Mouse (Mus musculus) brain, adult 2 months (tissue): ENCODE measurements around the gene Dhx57.

ENCODE experiments used
- DNase-seq: peaks from one replicate; pipeline ENCODE4 v3.0.0; 2011; ENCODE audit warnings: low read depth, low spot score

Dhx57 gene

DNA sequence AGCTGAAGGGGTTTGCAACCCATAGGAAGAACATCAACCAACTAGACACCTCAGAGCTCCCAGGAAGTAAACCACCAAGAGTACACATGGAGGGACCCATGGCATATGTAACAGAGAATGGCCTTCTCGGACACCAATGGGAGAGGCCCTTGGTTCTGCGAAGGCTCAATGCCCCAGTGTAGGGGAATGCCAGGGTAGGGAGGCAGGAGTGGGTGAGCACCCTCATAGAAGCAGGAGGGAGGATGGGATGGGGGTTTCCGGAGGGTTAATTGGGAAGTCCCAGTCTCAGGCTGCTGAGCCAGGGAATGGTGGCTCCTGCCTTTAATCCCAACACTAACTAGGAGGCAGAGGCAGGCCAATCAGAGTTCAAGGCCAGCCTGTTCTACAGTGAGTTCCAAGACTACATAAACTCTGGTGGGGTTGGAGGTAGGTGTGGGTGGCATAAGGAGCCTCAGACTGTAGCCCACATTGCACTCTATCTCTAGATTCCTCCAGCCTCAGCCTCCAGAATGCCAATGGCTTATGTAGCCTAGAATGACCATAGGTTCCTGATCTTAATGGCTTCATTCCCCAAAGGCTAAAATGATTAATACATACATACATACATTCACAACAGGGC lies 91.0 kb downstream of the Dhx57 start:
- no peak for DNase-seq

DNA sequence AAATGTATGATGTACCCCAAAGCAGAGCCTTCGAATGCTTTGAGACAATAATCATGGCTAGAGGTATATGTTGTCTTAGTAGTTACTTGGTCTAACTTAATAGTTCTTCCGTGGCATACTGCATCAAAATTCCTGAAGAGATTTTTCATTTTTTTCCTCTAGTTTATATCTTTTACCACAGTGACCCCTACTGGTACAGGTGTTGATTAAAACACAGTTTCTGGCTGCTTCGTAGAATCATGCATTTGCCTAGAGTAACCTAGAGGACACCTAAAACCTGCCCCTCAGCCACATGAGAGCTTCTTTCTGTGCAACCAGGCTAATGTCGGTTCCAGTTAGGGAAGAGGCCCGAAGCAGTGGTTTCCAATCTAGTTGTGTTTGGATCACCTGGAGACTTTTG lies 97.2 kb downstream of the Dhx57 start:
- peak; percentile 49 for DNase-seq
